ENCODE assay signal across 31 mouse cellular contexts in genomic region chr15:31312001-31312400, GRCm38 (mm10). TPM values are rescaled to one million over a fixed set of nuclear protein-coding genes. Genes with fewer than 3 reads are reported as not detected.
DNase-seq lines count a peak whose midpoint lies in the region; ATAC-seq and TF ChIP-seq lines count a peak whose summit lies in the region.
"Had no signal": no experiment of that assay in that cellular context is flagged by ENCODE, and none has a peak within 500 bp of the region (broad histone marks: within the 10 kb centered on the region; RNA-seq: fewer than 3 reads in every experiment).

No protein-coding gene starts in this region.

- no peak overlapping the region for H3K27ac ChIP-seq in kidney, embryonic 15.5 days
- no peak overlapping the region for H3K27ac ChIP-seq in thymus, adult 2 months (ENCODE audit: control insufficient read depth, insufficient read depth, low read length)
- H3K27ac ChIP-seq: embryonic facial prominence, embryonic 10.5 days; embryonic facial prominence, embryonic 13.5 days; forebrain, embryonic 12.5 days; forebrain, embryonic 15.5 days; heart, adult 2 months; heart, embryonic 10.5 days; heart, embryonic 13.5 days; hindbrain, embryonic 14.5 days; hindbrain, postnatal 0 days had no signal

- H3K4me3 ChIP-seq in kidney, embryonic 15.5 days (replicated peaks) = no peak overlapping the region
- H3K4me3 ChIP-seq in thymus, adult 2 months (ENCODE audit: control insufficient read depth, insufficient read depth, low read length) = no peak overlapping the region
- H3K4me3 ChIP-seq: embryonic facial prominence, embryonic 10.5 days; embryonic facial prominence, embryonic 13.5 days; erythroblast, embryonic 14.5 days; forebrain, embryonic 12.5 days; forebrain, embryonic 15.5 days; heart, adult 2 months; heart, embryonic 10.5 days; heart, embryonic 13.5 days had no signal

- DNase-seq in adrenal gland, adult 2 months = peak; percentile 24
- no peak for DNase-seq in adrenal gland, adult 18-20 months (ENCODE audit: low spot score in 2 of 2)
- DNase-seq in kidney, postnatal 36 days = no peak
- DNase-seq in 3134 (ENCODE audit: extremely low read depth, insufficient read length, low spot score) = peak; percentile 49
- no peak for DNase-seq in Patski (ENCODE audit: low read depth, low spot score)
- DNase-seq in frontal cortex, postnatal 25 days (ENCODE audit: low spot score in 2 of 2) = no peak
- DNase-seq in thymus, adult 2 months = no peak
- DNase-seq: adrenal gland, adult 8-10 months; adrenal gland, postnatal 25 days; B cell, adult 2 months; cerebellum, adult 11-12 months; cerebellum, adult 8-10 months; cerebellum, postnatal 10 days; cerebellum, postnatal 36 days; embryo, embryonic 11 days; gastrocnemius, postnatal 10 days; gastrocnemius, postnatal 36 days; heart, adult 2 months; heart, postnatal 14 days; heart, postnatal 4 days had no signal

- in situ Hi-C loops in Patski (cut with MboI; ENCODE audit: low pct_unique_long_range_greater_than_20kb) = no loop called here

- no peak for TF ChIP-seq POLR2A in thymus, adult 2 months (IDR thresholded peaks at IDR 0.05; ENCODE audit: control insufficient read depth, extremely low read depth, insufficient read depth, low read length, poor library complexity)

- ATAC-seq in kidney, embryonic 15.5 days (replicated peaks; ENCODE audit: low FRiP score) = peak; percentile 57; the same call in 1 of the 2 replicates
- peak; percentile 83 for ATAC-seq in Patski
- ATAC-seq: CD4-positive, CD25-positive, alpha-beta regulatory T cell, adult 4 months; forebrain, embryonic 15.5 days; hindbrain, postnatal 0 days had no signal

- no peak overlapping the region for H3K9ac ChIP-seq in kidney, embryonic 15.5 days
- H3K9ac ChIP-seq: embryonic facial prominence, embryonic 13.5 days; forebrain, embryonic 12.5 days; forebrain, embryonic 15.5 days; heart, embryonic 13.5 days; hindbrain, embryonic 14.5 days had no signal

- WGBS in kidney, embryonic 15.5 days = 42% methylated on average over 2 of the region's 2 CpGs
- WGBS in thymus, adult 2 months = 83% methylated on average over 2 of the region's 2 CpGs

- no peak for TF ChIP-seq CTCF in Patski (IDR thresholded peaks at IDR 0.05)
- no peak for TF ChIP-seq CTCF in thymus, adult 2 months (IDR thresholded peaks at IDR 0.05; ENCODE audit: borderline replicate concordance, control insufficient read depth, extremely low read depth, insufficient read depth, low read length, poor library complexity)

- H3K4me1 ChIP-seq in kidney, embryonic 15.5 days = peaks cover 12% of the 10 kb centered on the region
- H3K4me1 ChIP-seq in thymus, adult 2 months (replicated peaks; ENCODE audit: control insufficient read depth, insufficient read depth, low read length) = no peaks in the 10 kb centered on the region
- H3K4me1 ChIP-seq: embryonic facial prominence, embryonic 13.5 days; forebrain, embryonic 12.5 days; forebrain, embryonic 15.5 days; heart, embryonic 13.5 days had no signal

- no peaks in the 10 kb centered on the region for H3K9me3 ChIP-seq in kidney, embryonic 15.5 days (replicated peaks)
- H3K9me3 ChIP-seq: forebrain, embryonic 12.5 days; forebrain, embryonic 15.5 days; heart, embryonic 10.5 days; heart, embryonic 13.5 days had no signal

- H3K27me3 ChIP-seq in kidney, embryonic 15.5 days = no peaks in the 10 kb centered on the region
- H3K27me3 ChIP-seq in Patski = no peaks in the 10 kb centered on the region
- no peaks in the 10 kb centered on the region for H3K27me3 ChIP-seq in thymus, adult 2 months (ENCODE audit: control insufficient read depth, insufficient read depth, low read length)
- H3K27me3 ChIP-seq: embryonic facial prominence, embryonic 13.5 days; forebrain, embryonic 12.5 days; forebrain, embryonic 15.5 days; heart, embryonic 13.5 days had no signal

- H3K4me2 ChIP-seq in kidney, embryonic 15.5 days = no peak overlapping the region
- H3K4me2 ChIP-seq: embryonic facial prominence, embryonic 13.5 days; forebrain, embryonic 12.5 days; forebrain, embryonic 15.5 days; heart, embryonic 13.5 days; hindbrain, embryonic 14.5 days had no signal

- POLR2A ChIA-PET in Patski (lab: Charles Lee) = no interaction called here

- CTCF ChIA-PET in Patski (lab: Charles Lee) = interaction anchor here (0.6 to 2.1 kb wide), 4 partner anchors 10 to 135 kb away, joined by 3 to 6 read pairs (median 3); no protein-coding TSS in a partner anchor

- no peaks in the 10 kb centered on the region for H3K36me3 ChIP-seq in kidney, embryonic 15.5 days
- H3K36me3 ChIP-seq in thymus, adult 2 months (ENCODE audit: control insufficient read depth, insufficient read depth, low read length) = no peaks in the 10 kb centered on the region
- H3K36me3 ChIP-seq: embryonic facial prominence, embryonic 10.5 days; embryonic facial prominence, embryonic 13.5 days; forebrain, embryonic 12.5 days; forebrain, embryonic 15.5 days; heart, embryonic 10.5 days; heart, embryonic 13.5 days had no signal

RNA-seq across cellular contexts. Expression of gene Ankrd33b, which starts 55.5 kb away (rescaled TPM):
- total RNA-seq in adrenal gland, adult 2 months (2021) = 1 to 10 TPM; 1.1 to 1.9 TPM
- 1.5 and 1.9 TPM in 2 replicates for polyA plus RNA-seq in adrenal gland, adult 2 months (2012; rRNA removed)
- 1 to 10 TPM; 1.3 to 4.4 TPM for total RNA-seq in adrenal gland, adult 18-20 months (2021)
- polyA plus RNA-seq in kidney, embryonic 15.5 days (2015; fragmentation: Nextera tagmentation; extraction: Ambion mirVana) = 6.2 and 6.5 TPM in 2 replicates
- 9.3 TPM for polyA plus RNA-seq in Patski (2021)
- polyA plus RNA-seq in thymus, adult 2 months (2012; rRNA removed) = 6.9 and 7.6 TPM in 2 replicates
- polyA plus RNA-seq: CD4-positive, CD25-positive, alpha-beta regulatory T cell, adult 4 months had no signal

Comparison
In these comparisons a context has a peak if more than half of its experiments do, and no peak if none do; other contexts are left out.
1. DNase-seq: peak in adrenal gland, adult 2 months (single experiment) and 3134 (single experiment); none in adrenal gland, adult 18-20 months (0 of 2), kidney, postnatal 36 days (0 of 2), Patski (single experiment), frontal cortex, postnatal 25 days (0 of 2) and thymus, adult 2 months (single experiment).